Mouse (Mus musculus) telencephalon, adult 2 months (tissue): Measurements from ENCODE around the gene Itga1.

Source experiments
- DNase-seq: peaks from one replicate; pipeline ENCODE4 v3.0.0-alpha.2; 2011; ENCODE audit warnings: low read depth, low spot score

The Itga1 gene

GRCm38 (mm10) chr13:115098227-115098626 lies 3.5 kb downstream of the Itga1 start:
- DNase-seq = no peak

GRCm38 (mm10) chr13:115096965-115097364 lies 4.8 kb downstream of the Itga1 start:
- no peak for DNase-seq

GRCm38 (mm10) chr13:115096216-115096615 lies 5.5 kb downstream of the Itga1 start:
- DNase-seq = no peak

GRCm38 (mm10) chr13:115095392-115095791 lies 6.4 kb downstream of the Itga1 start:
- DNase-seq = no peak

GRCm38 (mm10) chr13:115091511-115091910 lies 10.3 kb downstream of the Itga1 start:
- no peak for DNase-seq

GRCm38 (mm10) chr13:115090977-115091445 lies 10.8 kb downstream of the Itga1 start:
- DNase-seq = no peak

- peak; percentile 83 for DNase-seq
Observed at GRCm38 (mm10) chr13:115090069-115090976, 11.4 kb downstream of the Itga1 start, which contains the start of gene Pelo. TSS of gene Pelo (minus strand) at chr13:115090186.

GRCm38 (mm10) chr13:115089395-115090025 lies 12.3 kb downstream of the Itga1 start:
- no peak for DNase-seq

- no peak for DNase-seq
Observed at GRCm38 (mm10) chr13:115089020-115089394, 12.8 kb downstream of the Itga1 start.

GRCm38 (mm10) chr13:115085974-115086373 lies 15.8 kb downstream of the Itga1 start:
- no peak for DNase-seq

- no peak for DNase-seq
Observed at GRCm38 (mm10) chr13:115082339-115082738, 19.4 kb downstream of the Itga1 start.

- DNase-seq = no peak
Observed at GRCm38 (mm10) chr13:115079996-115080585, 21.7 kb downstream of the Itga1 start.

- DNase-seq = no peak
Observed at GRCm38 (mm10) chr13:115078997-115079685, 22.6 kb downstream of the Itga1 start.

GRCm38 (mm10) chr13:115077346-115078134 lies 24.2 kb downstream of the Itga1 start:
- DNase-seq = no peak

- DNase-seq = no peak
Observed at GRCm38 (mm10) chr13:115072386-115072785, 29.4 kb downstream of the Itga1 start.

GRCm38 (mm10) chr13:115071431-115071830 lies 30.3 kb downstream of the Itga1 start:
- DNase-seq = no peak

- no peak for DNase-seq
Observed at GRCm38 (mm10) chr13:115067968-115068330, 33.8 kb downstream of the Itga1 start.

- DNase-seq = no peak
Observed at GRCm38 (mm10) chr13:115067324-115067967, 34.3 kb downstream of the Itga1 start.

GRCm38 (mm10) chr13:115057555-115057954 lies 44.2 kb downstream of the Itga1 start:
- DNase-seq = no peak

GRCm38 (mm10) chr13:115054783-115055182 lies 47.0 kb downstream of the Itga1 start:
- no peak for DNase-seq
